Mouse (Mus musculus): ENCODE measurements around the gene Olfr145.

Olfr145 gene

GRCm38 (mm10) chr9:37896661-37897060, at the start of gene Olfr145:
Gene Olfr145 (plus strand): TSS chr9:37896724.
- no peak for DNase-seq (ENCODE audit: low spot score)

DNA sequence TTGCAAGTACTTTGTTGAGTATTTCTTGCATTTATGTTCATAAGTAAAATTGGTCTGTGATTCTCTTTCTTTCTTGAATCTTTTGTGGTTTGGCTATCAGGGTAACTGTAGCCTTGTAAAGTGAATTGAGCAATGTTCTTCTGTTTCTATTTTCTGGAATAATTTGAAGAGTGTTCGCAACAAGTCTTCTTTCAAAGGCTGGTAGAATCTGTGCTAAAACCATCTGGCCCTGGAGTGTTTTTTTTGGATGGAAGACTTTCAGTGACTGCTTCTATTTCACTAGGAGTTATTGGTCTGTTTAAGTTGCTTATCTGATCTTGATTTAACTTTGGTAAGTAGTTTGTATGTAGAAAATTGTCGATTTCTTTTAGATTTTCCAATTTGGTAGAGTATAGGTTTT, 47.3 kb upstream of the Olfr145 start:
- DNase-seq (ENCODE audit: low spot score) = no peak

DNA sequence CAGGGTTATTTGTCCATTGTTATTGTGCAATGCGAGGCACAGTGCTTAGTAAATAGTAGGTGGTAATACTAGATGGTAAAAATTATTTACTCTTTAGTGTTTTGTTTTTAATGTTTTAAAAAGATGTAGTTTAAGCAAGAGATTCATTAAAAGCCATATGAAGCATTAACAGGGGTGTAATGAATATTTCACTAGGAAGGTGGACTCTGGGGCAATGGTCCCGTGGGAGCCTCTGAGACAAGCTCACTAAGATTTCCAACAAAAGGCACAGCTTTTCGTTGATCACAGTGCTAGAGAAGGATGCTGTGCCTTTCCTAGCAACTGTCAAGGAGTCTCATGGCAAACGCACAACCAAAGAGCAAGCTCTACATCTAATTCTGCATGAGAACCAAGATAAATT, 42.6 kb upstream of the Olfr145 start, which contains the start of gene Olfr877:
Gene Olfr877 (plus strand): TSS at position 301 of the 400 bp plus-strand sequence.
- peak; percentile 2 for DNase-seq (ENCODE audit: low spot score)

- DNase-seq (ENCODE audit: low spot score) = no peak
Observed at GRCm38 (mm10) chr9:37863325-37863724, 33.2 kb upstream of the Olfr145 start.

DNA sequence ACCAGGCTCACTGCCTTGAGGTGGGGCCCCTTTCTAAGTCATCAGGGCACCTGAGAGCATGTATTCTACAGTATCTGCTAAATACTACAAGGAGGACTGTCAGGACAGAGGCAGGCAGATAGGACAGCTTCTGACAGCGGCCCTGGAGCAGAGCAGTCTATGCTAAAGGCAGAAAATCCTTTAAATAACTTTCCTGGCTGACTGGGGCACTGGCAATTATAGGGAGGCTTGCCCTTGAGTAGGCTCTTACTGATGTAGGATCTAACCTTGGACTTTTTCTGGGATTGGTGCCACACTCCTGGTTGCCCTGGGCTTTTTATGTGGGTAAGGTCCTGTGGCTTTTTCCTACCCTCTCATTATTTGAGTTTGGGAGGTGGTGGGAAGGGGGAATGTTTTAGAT, 26.3 kb upstream of the Olfr145 start:
- DNase-seq (ENCODE audit: low spot score) = no peak

DNA sequence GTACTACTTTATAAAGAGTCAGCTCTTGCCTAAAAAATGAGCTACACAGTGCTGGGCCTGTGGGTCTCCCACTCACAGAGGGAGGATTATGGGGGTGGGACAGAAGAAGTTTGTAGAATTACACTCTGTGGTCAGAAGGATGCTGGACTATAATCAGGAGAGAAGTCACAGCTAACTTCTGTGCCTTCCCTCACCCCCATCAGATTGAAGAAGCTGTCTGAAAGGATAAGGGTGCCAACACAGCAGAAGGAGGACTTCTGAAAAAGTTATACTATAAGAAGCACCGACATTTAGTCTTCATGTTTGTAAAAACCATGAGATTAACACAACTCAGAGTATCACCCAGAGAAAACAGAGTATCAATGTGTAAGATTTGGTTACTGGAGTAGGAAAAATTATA, 25.4 kb upstream of the Olfr145 start:
- DNase-seq (ENCODE audit: low spot score) = no peak

DNA sequence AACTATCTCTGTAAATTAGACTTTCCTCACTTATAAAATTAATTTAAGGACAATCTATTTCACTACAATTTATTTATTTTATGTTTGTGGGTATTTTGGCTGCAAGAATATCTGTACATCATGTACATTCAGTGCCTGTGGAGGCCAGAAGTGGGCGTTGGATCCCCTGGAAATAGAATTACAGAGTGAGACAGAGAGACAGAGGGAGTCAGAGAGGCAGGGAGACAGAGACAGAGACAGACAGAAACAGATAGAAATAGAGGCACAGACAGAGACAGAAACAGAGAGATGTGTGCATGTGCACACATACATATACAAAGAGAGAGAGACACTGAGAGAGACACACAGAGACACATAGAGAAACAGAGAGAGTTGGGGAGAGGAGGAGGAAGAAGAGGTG, 25.0 kb upstream of the Olfr145 start:
- DNase-seq (ENCODE audit: low spot score) = no peak

DNA sequence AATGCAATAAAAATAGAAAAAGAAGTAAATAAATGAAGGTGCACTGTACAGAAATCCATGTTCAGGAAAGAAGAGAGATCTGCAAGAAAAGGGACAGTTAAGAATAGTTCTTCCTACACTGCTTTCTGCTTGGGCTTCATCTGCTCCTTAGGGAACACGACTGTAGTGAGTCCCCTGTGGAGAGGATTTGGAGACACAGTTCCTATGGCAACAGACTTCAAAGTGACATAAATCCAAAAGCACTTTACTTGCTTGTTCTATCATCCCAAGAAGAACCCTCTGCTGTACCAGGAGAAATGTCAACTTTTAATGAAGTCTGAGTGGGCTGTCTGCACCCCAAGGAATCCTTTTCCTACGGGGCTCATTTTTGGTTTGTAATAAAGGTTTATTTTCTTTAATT, 5.6 kb upstream of the Olfr145 start:
- DNase-seq (ENCODE audit: low spot score) = no peak

DNA sequence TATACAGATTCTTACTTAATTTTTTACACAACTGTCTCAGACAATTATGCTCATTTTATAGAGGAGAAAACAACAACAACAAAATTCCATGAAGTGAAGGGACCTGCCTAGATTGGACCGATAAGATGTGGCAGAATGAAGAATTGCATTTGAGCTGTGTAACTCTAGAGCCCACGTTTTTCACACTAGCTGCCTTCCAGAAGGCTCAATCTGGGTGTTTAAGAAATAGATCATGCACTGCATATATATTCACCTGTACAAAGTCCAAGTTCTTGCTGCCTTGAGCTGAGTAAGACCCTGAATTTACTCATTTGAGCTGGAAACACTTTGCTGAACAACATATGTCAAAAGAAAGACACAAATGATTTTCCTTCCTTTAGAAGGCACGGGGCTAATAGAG, 9.0 kb downstream of the Olfr145 start:
- no peak for DNase-seq (ENCODE audit: low spot score)

DNA sequence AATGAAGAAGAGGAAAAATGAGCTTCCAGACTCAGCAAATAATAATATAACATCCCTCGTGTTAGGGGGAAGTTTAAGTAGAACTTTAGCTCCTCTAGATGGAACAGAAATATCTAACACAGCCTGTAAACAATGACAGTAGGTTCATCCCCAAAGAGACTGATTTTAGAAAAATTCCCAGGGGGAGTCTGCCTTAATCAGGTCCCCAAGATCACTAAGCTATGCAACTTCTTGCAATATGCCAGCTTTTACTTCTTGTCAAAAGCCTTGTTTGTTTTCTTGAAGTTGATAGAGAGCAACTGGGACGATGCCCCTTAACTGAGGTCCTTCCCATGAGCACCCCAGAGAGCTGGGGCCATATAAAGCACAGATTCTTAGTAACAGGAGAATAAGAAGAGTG, 21.0 kb downstream of the Olfr145 start, which contains the start of gene Olfr878:
Gene Olfr878 (plus strand): TSS at position 301 of the 400 bp plus-strand sequence.
- no peak for DNase-seq (ENCODE audit: low spot score)

GRCm38 (mm10) chr9:37918018-37918417, 21.5 kb downstream of the Olfr145 start:
- no peak for DNase-seq (ENCODE audit: low spot score)

DNA sequence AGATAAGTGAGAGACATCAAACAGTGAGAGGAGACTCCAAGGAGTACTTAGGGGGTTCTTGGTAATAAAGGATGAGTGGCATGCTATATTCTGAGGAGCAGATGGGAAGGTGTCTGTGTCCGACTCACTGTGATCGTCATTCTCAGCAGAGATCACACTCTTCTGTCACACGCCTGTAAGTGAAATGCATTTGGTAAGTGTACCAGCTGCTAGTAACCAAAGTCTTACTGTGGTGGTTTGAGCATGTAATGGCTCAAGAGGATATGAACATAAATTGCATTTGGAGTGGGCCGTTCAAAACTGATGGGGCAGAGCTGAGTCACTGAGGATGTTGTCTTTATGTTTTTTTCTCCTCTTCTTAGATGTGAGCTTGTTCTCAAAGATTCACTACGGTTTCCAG, 27.7 kb downstream of the Olfr145 start:
- no peak for DNase-seq (ENCODE audit: low spot score)

DNA sequence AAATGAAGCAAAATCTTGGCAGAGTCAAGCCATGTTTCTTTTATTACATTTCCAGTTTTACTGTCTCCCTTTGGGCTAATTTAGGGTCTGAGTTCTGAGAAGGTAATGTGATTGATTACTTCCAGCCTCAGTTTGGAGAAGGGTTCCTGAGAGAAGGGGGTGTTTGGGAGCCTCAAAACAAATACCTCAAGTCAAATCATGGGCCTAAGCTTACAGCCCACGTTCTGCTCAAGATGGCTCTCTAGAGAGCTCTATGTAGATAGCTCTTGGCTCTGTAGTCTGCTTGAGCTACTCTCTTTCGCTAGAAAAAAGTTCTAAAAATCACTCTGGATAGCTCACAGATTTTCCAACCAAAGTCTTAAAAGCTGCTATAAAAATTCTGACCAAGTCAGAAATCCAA, 28.9 kb downstream of the Olfr145 start:
- no peak for DNase-seq (ENCODE audit: low spot score)

DNA sequence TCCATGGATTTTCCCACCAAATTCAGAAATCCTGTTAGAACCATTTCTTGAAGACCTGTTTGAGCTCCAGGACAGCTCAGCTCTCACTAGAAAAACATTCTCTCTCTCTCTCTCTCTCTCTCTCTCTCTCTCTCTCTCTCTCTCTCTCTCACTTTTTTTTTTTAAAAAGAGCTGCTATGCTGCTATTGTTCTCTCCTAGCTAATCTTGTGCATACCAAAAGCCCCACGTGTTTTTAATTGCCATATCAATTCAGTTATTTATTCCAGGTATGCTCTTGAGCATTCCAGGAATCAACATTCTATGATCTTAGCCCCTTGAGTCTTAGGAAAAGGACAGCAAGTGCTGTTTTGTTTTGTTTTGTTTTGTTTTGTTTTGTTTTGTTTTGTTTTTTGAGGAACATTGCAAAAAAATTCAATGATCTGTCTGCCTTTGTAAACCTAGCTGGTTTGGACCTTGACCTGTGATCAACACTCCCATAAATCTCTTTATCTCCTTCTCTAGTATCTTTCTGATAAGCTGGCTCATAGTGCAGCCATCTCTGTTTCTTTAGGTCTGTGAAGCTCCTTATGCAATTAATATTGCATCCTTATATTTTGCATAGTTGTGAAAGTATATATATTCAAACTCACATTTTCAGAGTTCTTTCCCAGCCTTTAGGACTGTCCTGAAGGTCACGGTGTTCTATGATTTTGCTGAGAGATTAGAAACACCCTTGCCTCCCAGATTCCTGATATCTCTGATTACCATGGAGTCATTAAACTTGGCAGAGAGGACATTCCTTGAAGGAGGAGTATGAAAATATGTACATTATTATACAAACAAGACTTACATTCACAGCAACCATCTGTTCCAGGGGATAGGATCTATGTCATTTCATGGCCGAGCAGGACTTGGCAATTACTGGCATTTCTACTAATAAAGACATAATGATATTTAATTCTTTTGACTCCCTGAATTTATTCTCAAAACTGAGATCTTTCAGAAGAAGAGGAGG, 29.8 kb downstream of the Olfr145 start:
- DNase-seq (ENCODE audit: low spot score) = no peak

GRCm38 (mm10) chr9:37932519-37932918, 36.0 kb downstream of the Olfr145 start:
- peak; percentile 90 for DNase-seq (ENCODE audit: low spot score)

DNA sequence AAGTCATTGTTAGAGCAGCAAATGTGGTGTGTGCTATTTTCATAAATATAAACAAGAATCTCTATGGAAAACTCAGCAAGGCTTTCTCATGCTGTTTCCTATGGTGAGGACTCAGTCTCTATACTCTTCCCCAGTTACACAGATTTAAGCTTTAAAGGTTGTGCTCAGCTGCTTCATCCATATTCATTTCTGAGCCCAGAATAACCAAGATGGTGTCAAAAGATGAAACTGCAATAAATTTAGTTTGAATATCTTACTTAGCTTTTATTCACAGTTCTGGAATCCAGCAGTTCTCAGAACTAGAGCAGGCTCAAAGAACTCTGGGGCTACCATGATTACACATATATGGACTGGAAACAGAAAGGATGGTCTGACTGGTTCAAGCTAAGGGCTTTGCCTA, 37.6 kb downstream of the Olfr145 start:
- no peak for DNase-seq (ENCODE audit: low spot score)

DNA sequence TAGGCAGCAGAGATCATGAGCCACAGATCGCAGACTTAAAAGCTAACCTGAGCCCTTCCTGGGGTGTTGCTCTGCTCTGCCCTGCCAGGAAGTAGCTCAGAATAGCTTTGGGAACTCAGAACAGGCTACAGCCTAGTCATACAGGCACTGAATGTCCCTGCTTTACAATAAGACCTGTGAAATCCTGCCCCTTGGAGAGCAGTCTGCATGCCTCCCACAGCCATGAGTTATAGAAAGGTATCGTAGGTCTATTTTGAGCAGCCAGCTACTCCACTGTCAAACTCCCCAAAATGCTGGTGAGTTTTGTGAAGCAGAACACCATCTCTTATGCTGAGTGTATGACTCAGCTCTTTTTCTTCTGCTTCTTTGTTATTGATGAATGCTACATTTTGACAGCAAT, 44.6 kb downstream of the Olfr145 start:
- no peak for DNase-seq (ENCODE audit: low spot score)

Measured in retina, embryonic 14.5 days (tissue).